Mouse (Mus musculus): ENCODE measurements at regions not wholly inside any gene's neighbourhood (a gene's known extent, or its start where the extent isn't known, plus 50 kb on each side); places are given as distances from the start of the nearest gene placed in this dataset.

DNA sequence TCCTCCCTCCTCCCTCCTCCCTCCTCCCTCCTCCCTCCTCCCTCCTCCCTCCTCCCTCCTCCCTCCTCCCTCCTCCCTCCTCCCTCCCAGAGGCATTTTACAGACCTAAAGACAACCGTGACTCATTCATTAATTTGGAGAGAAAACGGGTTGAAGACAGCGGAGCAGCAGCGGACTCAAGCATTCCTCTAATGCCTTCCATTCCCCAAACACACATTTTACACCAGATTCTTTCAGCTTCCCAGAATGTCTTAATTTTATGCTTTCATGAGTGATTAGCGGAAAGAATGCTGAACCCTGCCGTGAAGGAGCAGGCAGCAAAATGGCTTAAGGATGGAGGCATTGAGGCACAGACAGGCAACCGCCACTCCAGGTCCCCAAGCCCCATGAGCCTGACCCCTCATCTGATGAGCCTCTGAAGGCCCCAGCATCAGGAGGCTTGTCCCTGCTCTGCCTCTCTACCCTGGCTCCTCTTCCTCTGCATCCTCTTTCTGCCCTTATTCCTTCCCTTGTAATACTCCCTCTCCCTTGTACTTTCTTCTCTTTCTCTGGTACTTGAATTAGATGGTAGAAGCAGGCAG lies 192.5 kb downstream of the Cdc5l start:
- no peak for DNase-seq (ENCODE audit: low read depth, low spot score)

DNA sequence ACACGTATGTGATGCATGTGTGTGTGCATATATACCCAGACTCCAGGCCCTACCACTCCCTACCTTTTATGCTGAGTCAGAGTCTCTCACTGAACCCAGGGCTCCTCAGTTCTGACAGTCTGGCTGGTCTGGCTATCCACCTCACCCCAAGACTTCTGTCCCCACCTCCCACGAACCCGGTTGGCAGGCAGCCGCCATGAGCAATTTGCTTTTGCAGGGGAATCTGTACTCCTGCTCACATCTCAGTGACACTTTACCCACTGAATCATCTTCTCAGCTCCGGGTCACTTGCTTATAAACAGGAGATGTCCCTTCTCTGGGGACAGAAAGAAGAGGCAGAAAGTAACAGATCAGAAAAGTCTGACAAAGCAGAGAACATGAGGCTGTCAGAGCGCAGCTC lies 193.0 kb downstream of the Cdc5l start:
- DNase-seq (ENCODE audit: low read depth, low spot score), result no peak

DNA sequence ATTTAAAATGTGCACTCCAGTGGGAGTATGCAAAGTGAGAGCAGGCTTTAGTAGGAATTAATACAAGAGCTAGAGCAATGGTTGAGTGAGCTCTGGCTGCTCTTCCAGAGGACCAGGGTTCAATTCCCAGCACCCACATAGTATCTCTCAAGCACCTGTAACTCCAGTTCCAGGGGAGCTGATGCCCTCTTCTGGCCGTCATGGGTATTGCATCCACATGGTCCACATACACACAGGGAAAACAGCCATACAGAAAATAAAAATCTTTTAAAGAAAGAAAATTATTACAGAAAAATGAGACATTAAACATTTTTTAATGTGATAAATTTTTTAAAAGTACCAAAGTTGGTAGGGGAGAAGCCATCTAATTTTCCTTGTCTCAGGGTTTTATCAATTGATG lies 196.3 kb downstream of the Cdc5l start:
- DNase-seq (ENCODE audit: low read depth, low spot score), result no peak

DNA sequence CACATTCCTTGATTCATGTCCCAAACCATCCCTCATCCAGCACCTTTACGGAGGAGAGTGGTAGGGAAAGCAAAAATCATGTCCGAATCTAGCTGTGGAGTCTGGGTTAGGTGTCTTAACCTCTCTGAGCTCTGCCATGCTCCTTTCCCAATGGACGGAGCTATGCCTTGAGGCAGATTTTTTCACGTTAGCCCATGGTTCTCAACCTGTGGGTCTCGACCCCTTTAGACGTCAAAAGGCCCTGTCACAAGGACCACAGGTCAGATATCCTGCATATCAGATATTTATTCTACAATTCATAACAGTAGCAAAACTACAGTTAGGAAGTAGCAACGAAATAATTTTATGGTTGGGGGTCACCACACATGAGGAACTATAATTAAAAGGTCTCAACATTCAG lies 198.1 kb downstream of the Cdc5l start:
- no peak for DNase-seq (ENCODE audit: low read depth, low spot score)

DNA sequence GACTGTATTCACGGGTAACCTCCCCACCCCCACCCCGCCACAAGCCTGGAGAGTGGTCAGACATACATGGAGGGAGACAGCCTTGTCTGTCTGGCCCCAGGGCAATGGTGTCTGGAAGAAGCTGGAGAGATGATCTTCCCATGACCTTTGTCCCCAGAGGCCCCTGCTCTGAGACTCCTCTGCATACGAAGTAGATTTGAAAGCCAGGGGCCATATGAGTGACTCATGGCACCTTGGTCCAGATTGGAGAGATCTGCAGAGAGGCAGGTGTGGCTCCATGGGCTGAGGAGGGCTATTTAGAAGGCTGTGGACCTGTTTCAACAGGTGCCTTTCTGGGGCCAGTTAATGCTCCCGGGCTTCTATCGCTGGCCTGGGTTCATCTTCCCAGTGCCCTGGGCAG lies 200.7 kb downstream of the Cdc5l start:
- DNase-seq (ENCODE audit: low read depth, low spot score), result no peak

DNA sequence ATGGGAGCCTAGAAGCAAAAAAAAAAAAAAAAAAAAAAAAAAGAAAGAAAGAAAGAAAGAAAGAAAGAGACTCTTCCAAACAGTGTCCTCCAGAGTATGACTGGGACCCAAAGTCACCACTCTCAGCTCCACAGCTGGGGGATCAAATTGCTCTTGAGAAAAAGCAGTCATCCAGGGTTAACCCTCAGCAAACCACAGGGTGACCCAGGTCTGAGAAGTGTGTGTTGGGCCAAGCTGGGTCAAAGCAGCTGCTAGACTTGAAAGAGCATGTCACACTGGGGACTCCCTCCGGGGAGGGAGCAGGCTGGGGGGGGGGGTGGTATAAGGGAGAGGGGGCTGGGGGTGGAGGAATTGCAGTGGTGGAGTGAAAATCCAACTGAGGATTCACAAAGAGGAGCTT lies 206.3 kb downstream of the Cdc5l start:
- no peak for DNase-seq (ENCODE audit: low read depth, low spot score)

DNA sequence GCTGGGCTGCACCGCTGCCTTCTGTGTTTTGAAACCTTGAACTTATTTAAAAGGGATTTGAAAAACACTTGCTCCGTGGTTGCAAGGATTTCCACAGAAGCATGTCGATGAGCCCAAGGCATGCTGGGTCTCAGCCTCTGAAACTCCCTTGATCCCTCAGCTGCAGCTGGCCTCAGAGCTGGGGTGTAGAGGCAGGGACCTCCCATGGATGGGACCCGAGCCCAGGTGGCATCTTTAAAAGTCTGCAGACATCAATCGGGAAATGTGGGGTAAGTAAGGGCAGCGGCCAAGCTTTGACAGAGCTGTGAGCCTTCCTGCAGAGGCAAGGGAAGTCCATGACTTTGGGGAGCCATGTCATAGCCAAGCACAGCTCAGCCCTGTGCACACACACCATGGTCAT lies 207.1 kb downstream of the Cdc5l start:
- DNase-seq (ENCODE audit: low read depth, low spot score), result no peak

DNA sequence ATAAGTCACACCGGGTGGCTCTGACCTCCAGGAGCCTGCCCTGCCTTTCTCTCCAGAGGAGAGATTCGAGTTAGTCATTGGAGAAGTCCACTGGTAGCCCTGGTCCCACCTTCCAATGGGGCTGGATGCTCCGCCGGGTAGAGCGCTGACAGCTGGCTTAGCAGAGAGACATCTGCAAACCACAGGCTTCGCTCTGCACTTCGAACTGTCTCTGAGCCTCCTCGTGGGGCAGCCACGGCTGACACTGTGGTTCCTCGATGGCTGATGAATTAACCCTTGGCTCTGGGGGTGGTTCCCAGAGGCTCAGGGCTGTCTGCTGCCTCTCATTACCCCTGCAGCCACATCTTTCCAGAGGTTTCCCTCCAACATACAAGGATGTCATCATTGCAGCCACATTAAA lies 211.9 kb downstream of the Cdc5l start:
- no peak for DNase-seq (ENCODE audit: low read depth, low spot score)

DNA sequence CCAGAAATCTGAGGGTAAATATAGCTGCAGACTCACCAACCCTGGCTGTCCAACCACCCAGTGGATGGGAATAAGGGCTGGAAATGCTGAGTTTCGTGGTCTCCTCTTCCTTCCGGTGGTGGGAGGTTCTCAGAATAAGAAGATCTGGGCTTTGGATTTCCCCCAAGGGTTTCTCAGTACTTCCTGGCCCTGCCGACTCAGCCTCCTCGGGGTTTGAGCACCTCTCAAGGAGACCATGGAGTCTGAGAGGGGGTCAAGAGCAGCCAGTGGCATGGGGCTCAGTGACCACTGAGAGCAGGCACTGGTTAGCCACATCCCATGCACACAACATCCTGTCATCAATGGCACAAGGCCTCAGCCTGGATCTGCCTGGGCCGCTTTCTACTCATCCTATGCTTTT lies 216.4 kb downstream of the Cdc5l start:
- no peak for DNase-seq (ENCODE audit: low read depth, low spot score)

DNA sequence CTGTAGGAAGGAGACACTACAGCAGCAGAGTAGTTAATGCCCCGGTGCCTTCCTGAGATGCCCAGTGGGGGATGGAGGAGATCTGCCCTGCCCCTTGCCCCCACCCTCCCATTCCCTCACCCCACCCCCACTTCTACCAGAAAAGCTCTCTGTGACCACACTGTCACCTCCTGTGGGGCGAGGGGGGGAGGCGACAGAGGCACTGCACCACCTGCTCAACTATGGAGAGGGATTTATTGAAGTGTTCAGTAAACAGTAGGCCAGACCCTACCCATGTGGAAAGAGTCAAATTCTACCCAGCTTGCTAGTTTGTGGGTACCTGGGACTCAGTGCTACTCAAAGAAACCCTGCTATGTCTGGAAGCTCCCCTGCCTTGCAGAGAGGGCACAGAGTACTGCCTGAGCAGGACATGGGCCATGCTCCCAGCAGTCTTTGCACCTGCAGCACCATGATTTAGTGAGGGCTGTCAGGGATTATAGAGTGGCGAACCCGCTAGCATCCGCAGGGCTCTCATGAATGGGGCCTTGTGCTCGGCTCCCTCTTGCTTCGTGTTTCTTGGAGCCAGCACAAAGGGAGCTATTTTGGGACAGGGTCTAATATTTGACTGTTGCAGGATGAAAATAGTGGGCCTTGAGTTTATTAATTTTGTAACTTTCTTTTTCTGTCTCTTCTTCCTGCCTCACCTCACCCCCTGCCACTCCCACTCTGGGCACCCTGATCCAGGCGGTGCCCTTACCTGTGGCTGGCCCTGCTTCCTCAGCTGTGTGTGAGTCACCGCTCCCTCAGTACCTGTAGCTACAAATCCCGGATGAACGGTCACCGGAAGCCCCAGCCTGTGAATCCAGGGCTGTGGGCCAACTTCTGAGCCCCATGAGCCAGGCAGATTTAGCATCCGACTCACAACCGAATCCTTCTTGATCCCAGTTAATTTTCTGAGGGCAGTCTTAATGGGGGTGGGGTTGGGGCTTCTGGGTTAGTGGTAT lies 218.2 kb downstream of the Cdc5l start:
- no peak for DNase-seq (ENCODE audit: low read depth, low spot score)

DNA sequence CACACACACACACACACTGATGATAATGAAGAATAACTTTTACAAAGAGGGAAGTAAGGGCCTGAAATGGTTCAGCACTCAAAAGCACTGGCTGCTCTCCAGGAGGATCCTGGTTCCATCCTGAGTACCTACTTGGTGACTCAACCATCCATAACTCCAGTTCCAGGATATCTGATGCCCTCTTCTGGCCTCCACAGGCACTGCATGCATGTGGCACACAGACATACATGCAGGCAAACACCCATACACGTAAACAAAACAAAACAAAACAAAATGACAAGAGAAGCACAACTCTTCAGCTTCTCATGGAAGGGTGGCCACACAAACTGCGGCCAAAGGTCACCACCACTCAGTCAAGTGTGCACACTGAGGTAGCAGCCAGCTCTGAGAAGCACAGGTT lies 222.6 kb downstream of the Cdc5l start:
- no peak for DNase-seq (ENCODE audit: low read depth, low spot score)

DNA sequence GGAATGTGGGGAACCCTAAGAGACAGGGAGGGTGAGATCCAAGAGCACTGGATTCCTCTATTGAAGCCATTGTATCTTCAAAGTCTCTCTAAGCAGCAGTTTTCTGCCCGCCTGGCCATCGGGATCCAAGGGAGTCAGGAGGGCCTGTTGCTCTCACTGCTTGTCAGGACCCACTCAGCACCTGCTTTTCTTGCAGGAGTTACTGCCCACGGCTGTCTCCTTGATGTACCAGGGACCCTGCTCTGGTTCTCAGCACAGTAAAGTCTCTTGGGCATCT lies 224.2 kb downstream of the Cdc5l start:
- DNase-seq (ENCODE audit: low read depth, low spot score), result no peak

DNA sequence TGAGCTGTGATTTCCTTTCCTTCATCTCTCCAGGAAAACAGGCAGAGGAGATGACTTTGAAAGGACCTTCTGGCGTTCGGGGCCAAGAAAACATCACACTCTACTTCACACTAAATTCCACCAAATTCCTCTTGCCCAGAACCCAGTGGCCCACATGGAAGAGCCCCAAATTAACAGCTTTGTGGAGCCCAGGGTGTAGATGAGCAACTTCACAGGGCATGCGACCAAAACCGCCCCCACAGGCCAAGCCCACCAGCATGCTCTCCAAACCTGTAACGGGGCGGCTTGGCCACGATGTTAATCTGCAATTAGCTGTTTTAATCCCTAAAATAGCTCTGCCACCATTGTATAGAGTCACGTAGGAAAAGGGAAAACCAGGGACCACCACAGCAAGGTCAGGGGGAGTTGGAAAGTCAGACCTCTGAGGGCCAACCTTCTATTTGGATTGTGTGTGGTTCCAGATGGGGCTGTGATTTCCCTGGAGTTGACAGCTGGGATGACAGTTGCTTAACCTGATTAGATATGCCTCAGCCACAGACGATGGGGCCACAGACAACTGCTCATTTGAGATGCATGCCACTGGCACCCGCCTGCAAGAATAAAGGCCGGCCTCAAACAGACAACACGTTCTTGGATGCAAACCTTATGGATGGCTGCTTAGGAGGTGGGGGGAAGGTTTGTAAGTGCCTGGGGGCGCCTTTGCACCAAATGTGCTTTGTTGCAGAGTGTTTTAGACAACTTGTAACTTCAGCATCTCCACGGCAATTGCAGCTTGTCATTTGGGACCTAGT lies 224.7 kb downstream of the Cdc5l start:
- DNase-seq (ENCODE audit: low read depth, low spot score), result no peak

DNA sequence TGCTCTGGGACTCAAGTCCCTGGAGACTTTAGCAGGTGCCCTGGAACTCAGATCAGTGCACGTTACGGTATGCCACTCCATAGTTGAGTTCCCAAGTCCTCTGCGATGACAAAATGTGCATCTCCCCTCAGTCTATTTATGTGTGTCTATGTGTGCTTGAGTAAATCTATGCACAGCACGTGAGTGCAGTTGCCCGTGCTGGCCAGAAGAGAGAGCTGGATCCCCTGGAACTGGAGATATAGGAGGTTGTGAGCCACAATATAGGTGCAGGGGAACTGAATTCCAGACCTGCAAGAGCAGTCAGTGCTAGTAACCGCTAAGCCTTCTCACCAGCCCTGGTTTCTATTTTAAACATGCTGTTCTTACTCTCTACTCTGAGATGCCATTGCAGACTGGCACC lies 237.8 kb downstream of the Cdc5l start:
- DNase-seq (ENCODE audit: low read depth, low spot score), result no peak

DNA sequence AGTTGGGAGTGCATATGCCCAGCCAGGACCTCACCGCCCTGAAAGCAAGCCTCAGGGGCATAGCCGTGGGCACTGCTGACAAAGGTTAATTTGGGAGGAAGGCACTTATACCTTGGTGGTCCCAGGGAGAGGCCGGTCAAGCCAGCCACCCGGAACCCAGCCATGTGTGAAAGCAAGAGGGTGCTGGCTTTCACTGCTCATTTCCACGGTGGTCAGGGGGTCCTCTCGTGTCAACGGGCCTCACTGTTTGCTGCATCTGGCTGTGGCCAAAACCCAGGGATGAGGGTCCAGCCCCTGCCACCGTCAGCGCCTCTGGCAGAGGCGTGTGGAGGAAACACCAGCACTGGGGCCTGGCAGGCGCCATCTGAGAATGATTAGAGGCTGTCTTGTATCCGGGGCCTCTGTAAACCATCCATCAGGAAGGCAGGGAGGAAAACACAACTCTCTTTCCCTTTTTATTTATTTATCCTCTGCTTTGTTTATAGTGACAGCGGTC lies 238.7 kb downstream of the Cdc5l start:
- DNase-seq (ENCODE audit: low read depth, low spot score), result no peak

DNA sequence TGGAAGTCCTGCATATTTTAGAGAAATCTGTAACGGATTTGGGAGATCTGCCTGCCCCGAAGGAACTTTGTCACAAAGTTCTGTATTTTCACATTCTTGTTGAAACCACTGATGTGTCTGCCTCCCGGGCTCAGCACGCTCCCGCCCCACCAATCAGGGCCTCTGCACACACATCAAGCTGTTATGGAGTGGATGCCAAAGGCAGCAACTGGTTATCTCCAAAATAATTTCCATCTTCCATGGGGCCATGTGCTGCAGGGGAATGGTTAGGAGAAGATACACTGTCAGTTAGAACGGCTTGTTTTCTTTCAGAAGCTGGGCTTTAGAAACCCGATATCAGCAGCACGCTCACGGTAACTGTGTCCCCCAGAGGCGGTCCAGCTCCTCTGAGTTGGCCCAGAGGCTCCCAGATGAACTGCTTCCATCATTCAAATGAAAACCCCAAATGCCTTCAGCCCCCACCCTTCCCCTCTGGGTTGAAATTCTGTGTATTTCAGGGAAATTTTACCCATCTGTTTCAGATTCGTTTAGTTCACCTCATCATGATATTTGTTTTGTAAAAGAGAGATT lies 240.0 kb downstream of the Cdc5l start:
- DNase-seq (ENCODE audit: low read depth, low spot score), result no peak

DNA sequence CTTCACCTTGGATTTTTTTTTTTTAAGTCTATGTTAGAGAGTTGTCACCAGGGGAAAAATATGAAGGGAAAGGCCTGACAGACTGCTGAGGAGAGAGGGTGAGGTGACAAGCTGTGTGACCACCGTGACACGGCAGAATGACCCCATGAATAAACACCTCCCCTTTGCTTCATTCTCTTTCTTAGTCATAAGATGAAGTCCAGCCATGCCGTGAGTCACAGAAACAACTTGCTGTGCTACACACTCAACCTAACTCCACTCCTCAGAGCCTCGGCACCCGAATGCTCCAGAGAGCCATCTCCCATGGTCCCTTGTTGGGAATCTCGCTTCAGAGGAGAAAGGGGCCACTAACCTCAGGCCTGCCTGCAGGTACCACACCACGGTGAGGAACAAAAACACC lies 246.1 kb downstream of the Cdc5l start:
- DNase-seq (ENCODE audit: low read depth, low spot score), result no peak

DNA sequence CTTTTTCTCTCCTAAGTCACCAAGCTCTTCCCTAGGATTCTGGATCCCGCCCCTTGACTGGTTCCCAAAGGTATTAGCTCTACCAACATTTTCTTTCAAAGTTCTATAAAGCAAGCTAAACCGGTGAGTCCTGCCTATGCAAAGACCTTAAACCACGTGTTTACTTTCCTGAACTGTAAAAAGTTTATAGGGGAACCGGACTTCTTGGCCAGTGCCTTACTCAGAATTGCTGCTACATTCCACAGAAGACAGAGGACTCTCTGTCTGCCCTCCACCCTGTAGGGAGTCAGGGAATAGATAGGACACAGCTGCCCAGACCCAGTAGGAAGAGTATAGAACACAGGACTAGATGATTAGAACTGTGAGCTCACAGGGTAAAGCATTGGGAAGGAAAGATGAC lies 257.2 kb downstream of the Cdc5l start:
- DNase-seq (ENCODE audit: low read depth, low spot score), result no peak

DNA sequence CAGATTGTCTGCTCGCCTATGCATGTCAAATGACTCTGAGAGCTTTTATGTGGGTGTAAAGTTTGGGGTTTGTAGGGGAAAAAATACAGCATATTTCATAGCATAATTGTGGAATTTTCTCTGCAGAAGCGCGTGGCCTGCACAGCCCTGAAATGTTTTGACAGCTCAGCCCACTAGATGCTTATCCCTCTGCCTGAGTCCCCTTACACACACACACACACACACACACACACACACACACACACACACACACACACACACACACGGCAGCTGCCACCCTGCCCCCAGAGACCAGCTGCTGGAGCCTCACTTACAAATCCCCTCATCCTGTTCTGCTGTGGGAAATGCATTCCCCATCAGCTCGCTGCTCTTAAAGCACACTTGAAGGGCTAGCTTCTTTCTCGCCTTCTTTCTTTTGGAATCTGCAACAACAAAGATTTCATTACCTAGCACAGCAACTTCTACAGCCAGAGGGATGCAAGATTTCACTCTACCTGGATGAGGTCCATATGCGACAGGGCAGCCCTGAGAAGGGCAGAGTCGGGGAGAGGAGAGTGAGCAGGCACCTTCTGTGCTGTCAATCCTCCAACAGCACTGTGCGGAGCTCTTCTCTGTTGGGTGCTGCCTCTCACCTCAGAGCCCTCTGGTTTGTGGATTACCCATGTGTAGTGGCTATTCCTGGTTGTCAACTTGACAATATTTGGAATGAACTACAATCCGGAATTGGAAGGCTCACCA lies 264.1 kb downstream of the Cdc5l start:
- DNase-seq (ENCODE audit: low read depth, low spot score), result peak; percentile 80

Measured in telencephalon, adult 2 months (tissue).